Mouse (Mus musculus) brain, embryonic 14.5 days (tissue): ENCODE results near the gene Rhov. TPM values are rescaled to one million over a fixed set of nuclear protein-coding genes. Genes with fewer than 3 reads are reported as not detected.
A peak's percentile ranks its signal among the peaks of the same experiment; 100 is the strongest.

Experiments
- DNase-seq: peaks from one replicate; pipeline ENCODE4 v3.0.0-alpha.2; 2011; ENCODE audit warnings: low read depth
- CTCF ChIP-seq: fragments of 200-500 bp; IDR thresholded peaks from 2 replicates; pipeline ENCODE4 v1.5.1; 2012; ENCODE audit warnings: inconsistent platforms, mild to moderate bottlenecking, moderate library complexity, borderline replicate concordance; ENCODE audit not compliant: insufficient read depth, insufficient read length; ENCODE audit errors: extremely low read depth
- POLR2A ChIP-seq: fragments of 200-500 bp; IDR thresholded peaks from 2 replicates; pipeline ENCODE4 v1.6.1; 2012; ENCODE audit warnings: mild to moderate bottlenecking, inconsistent platforms, borderline replicate concordance; ENCODE audit not compliant: poor library complexity, insufficient read depth, insufficient read length, severe bottlenecking; ENCODE audit errors: extremely low read depth
- polyA plus RNA-seq: library from polyadenylated mRNA; depleted of rRNA; stranded (reverse); fragments of >200 nt; gene quantifications from 2 replicates; pipeline ENCODE4 v1.2.3, GENCODE M21; 2012; rRNA removed

Gene Rhov
- 9.1 and 13.5 TPM in 2 replicates for polyA plus RNA-seq

GRCm38 (mm10) chr2:119270643-119271331 lies at the start of gene Rhov:
Gene Rhov (minus strand): TSS chr2:119271272.
- DNase-seq, result peak; percentile 86
- TF ChIP-seq CTCF (peak; percentile 53), POLR2A (peak; percentile 44; the same call in 1 of the 2 replicates)

- TF ChIP-seq POLR2A (no peak), CTCF (no peak)
- no peak for DNase-seq
These were observed 49.5 kb upstream of the Rhov start for GRCm38 (mm10) chr2:119320571-119320970.

GRCm38 (mm10) chr2:119318043-119318710 lies 47.1 kb upstream of the Rhov start:
- TF ChIP-seq POLR2A (no peak), CTCF (no peak)
- DNase-seq, result no peak

GRCm38 (mm10) chr2:119314742-119315310 lies 43.8 kb upstream of the Rhov start:
- TF ChIP-seq POLR2A (no peak), CTCF (no peak)

GRCm38 (mm10) chr2:119313780-119314479 lies 42.9 kb upstream of the Rhov start:
- DNase-seq, result peak; percentile 80
- TF ChIP-seq POLR2A (no peak), CTCF (no peak)

More at GRCm38 (mm10) chr2:119314742-119315310, 43.8 kb upstream of the Rhov start:
- no peak for DNase-seq

GRCm38 (mm10) chr2:119312380-119312958 lies 41.4 kb upstream of the Rhov start:
- TF ChIP-seq POLR2A (no peak), CTCF (no peak)

GRCm38 (mm10) chr2:119311544-119311943 lies 40.5 kb upstream of the Rhov start:
- no peak for DNase-seq
- TF ChIP-seq CTCF (no peak), POLR2A (no peak)

More at GRCm38 (mm10) chr2:119312380-119312958, 41.4 kb upstream of the Rhov start:
- DNase-seq, result no peak

- TF ChIP-seq CTCF (no peak), POLR2A (no peak)
- DNase-seq, result peak; percentile 44
These were observed 33.7 kb upstream of the Rhov start for GRCm38 (mm10) chr2:119304798-119305208.

GRCm38 (mm10) chr2:119304391-119304790 lies 33.3 kb upstream of the Rhov start:
- DNase-seq, result no peak
- TF ChIP-seq CTCF (no peak), POLR2A (no peak)

GRCm38 (mm10) chr2:119302876-119303275 lies 31.8 kb upstream of the Rhov start:
- no peak for DNase-seq
- TF ChIP-seq CTCF (no peak), POLR2A (no peak)
